Mouse (Mus musculus): Measurements from ENCODE around the gene Cyth1. TPM values are rescaled to one million over a fixed set of nuclear protein-coding genes. Genes with fewer than 3 reads are reported as not detected.
A peak's percentile ranks its signal among the peaks of the same experiment; 100 is the strongest.

Gene Cyth1
- total and polyA plus RNA-seq, 3 experiments = 13.2 to 13.6 TPM; not detected in 1

- H3K9ac ChIP-seq (ENCODE audit: control insufficient read depth, low read depth, low read length, poor library complexity, severe bottlenecking) = no peak overlapping the region
- H3K4me3 ChIP-seq (ENCODE audit: control insufficient read depth in 1 of 2, insufficient read depth in 1 of 2, low read depth in 2 of 2, low read length in 2 of 2) = no peak overlapping the region
- no peaks in the 10 kb centered on the region for H3K4me1 ChIP-seq (ENCODE audit: control insufficient read depth in 1 of 2, insufficient read depth in 2 of 2, low read length in 2 of 2)
- no peak overlapping the region for H3K27ac ChIP-seq (ENCODE audit: control insufficient read depth, low read depth, low read length)
- H3K9me3 ChIP-seq (replicated peaks; ENCODE audit: insufficient read depth, low read length) = no peaks in the 10 kb centered on the region
- H3K79me2 ChIP-seq (ENCODE audit: control insufficient read depth, insufficient read depth, low read length, poor library complexity) = no peaks in the 10 kb centered on the region
- no peak for DNase-seq (ENCODE audit: low read depth, low spot score)
- TF ChIP-seq MEF2A (IDR thresholded peaks at IDR 0.05; ENCODE audit: extremely low read depth, insufficient replicate concordance, low read depth, low read length, poor library complexity, severe bottlenecking) (no peak), MAFK (IDR thresholded peaks at IDR 0.05; ENCODE audit: borderline replicate concordance, low read depth, low read length) (no peak), SIN3A (IDR thresholded peaks at IDR 0.05; ENCODE audit: low read length) (no peak), POLR2AphosphoS5 (IDR thresholded peaks at IDR 0.05; ENCODE audit: borderline replicate concordance, low read depth, low read length) (no peak), ZC3H11A (IDR thresholded peaks at IDR 0.05; ENCODE audit: low read depth, low read length) (no peak), POLR2AphosphoS2 (IDR thresholded peaks at IDR 0.05; ENCODE audit: low read length) (no peak), GATA1 (IDR thresholded peaks at IDR 0.05; ENCODE audit: low read depth, low read length) (no peak), ELF1 (IDR thresholded peaks at IDR 0.05; ENCODE audit: low read depth, low read length) (no peak), E2F4 (IDR thresholded peaks at IDR 0.05; ENCODE audit: borderline replicate concordance, low read depth, low read length) (no peak), NELFE (IDR thresholded peaks at IDR 0.05; ENCODE audit: low read depth, low read length) (no peak), MYC (IDR thresholded peaks at IDR 0.05; ENCODE audit: low read depth, low read length) (no peak), USF2 (IDR thresholded peaks at IDR 0.05; ENCODE audit: borderline replicate concordance in 1 of 2, insufficient read depth in 1 of 2, low read depth in 1 of 2, low read length in 2 of 2) (no peak), RAD21 (IDR thresholded peaks at IDR 0.05; ENCODE audit: low read depth, low read length) (no peak)
- H3K36me3 ChIP-seq (ENCODE audit: control insufficient read depth in 1 of 2, insufficient read depth in 2 of 2, low read length in 2 of 2) = no peaks in the 10 kb centered on the region
- no peaks in the 10 kb centered on the region for H3K27me3 ChIP-seq (ENCODE audit: control insufficient read depth in 1 of 2, insufficient read depth in 2 of 2, low read length in 2 of 2)
These were observed 134.7 kb downstream of the Cyth1 start for GRCm38 (mm10) chr11:118113516-118114205.

DNA sequence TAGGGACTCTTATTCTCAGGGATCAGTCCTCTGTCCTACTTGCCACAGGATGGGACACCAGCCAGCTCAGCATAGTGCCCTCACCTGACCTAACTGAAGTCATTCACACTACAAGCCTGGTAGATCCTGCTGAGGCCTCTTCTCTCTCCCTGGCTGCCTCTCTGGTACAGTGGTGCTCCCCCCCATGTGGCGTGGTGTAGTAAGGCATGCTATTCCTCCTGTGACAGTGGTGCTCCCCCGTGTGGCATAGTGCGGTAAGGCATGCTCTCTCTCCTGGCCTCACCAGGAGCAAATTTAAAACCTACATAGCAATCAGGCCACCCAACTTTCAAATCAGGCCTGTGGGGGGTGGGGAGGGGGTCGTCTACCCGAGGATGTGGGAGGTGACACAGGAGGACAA, 144.4 kb downstream of the Cyth1 start:
- Histone ChIP-seq H3K9me3 (replicated peaks; ENCODE audit: insufficient read depth, low read length) (no peaks in the 10 kb centered on the region), H3K79me2 (ENCODE audit: control insufficient read depth, insufficient read depth, low read length, poor library complexity) (no peaks in the 10 kb centered on the region), H3K4me1 (ENCODE audit: control insufficient read depth in 1 of 2, insufficient read depth in 2 of 2, low read length in 2 of 2) (no peaks in the 10 kb centered on the region), H3K36me3 (ENCODE audit: control insufficient read depth in 1 of 2, insufficient read depth in 2 of 2, low read length in 2 of 2) (no peaks in the 10 kb centered on the region), H3K27me3 (ENCODE audit: control insufficient read depth in 1 of 2, insufficient read depth in 2 of 2, low read length in 2 of 2) (peaks cover 0 to 2% of the 10 kb centered on the region in 2 experiments; a peak in 1 of 4 replicates), H3K4me3 (ENCODE audit: control insufficient read depth in 1 of 2, insufficient read depth in 1 of 2, low read depth in 2 of 2, low read length in 2 of 2) (no peak overlapping the region), H3K27ac (ENCODE audit: control insufficient read depth, low read depth, low read length) (no peak overlapping the region), H3K9ac (ENCODE audit: control insufficient read depth, low read depth, low read length, poor library complexity, severe bottlenecking) (no peak overlapping the region)
- peak; percentile 87 for DNase-seq (ENCODE audit: low read depth, low spot score)
- TF ChIP-seq MYC (IDR thresholded peaks at IDR 0.05; ENCODE audit: low read depth, low read length) = peak; percentile 84
- TF ChIP-seq MAX (IDR thresholded peaks at IDR 0.05; ENCODE audit: low read length) = peak; percentile 59; the same call in 1 of the 2 replicates
- TF ChIP-seq E2F4 (IDR thresholded peaks at IDR 0.05; ENCODE audit: borderline replicate concordance, low read depth, low read length) = no peak
- no peak for TF ChIP-seq CHD2 (IDR thresholded peaks at IDR 0.05; ENCODE audit: low read length)
- no peak for TF ChIP-seq UBTF (IDR thresholded peaks at IDR 0.05; ENCODE audit: borderline replicate concordance, insufficient read depth, low read depth, low read length)
- peak; percentile 70 for TF ChIP-seq RAD21 (IDR thresholded peaks at IDR 0.05; ENCODE audit: low read depth, low read length)
- TF ChIP-seq SIN3A (IDR thresholded peaks at IDR 0.05; ENCODE audit: low read length) = no peak
- TF ChIP-seq POLR2AphosphoS2 (IDR thresholded peaks at IDR 0.05; ENCODE audit: low read length) = no peak
- TF ChIP-seq NELFE (IDR thresholded peaks at IDR 0.05; ENCODE audit: low read depth, low read length) = no peak
- TF ChIP-seq TAL1 (IDR thresholded peaks at IDR 0.05; ENCODE audit: low read length) = no peak
- TF ChIP-seq MAZ (IDR thresholded peaks at IDR 0.05; ENCODE audit: low read depth, low read length) = peak; percentile 72; the same call in 1 of the 2 replicates
- no peak for TF ChIP-seq ETS1 (IDR thresholded peaks at IDR 0.05; ENCODE audit: low read depth, low read length)
- no peak for TF ChIP-seq USF2 (IDR thresholded peaks at IDR 0.05; ENCODE audit: borderline replicate concordance in 1 of 2, insufficient read depth in 1 of 2, low read depth in 1 of 2, low read length in 2 of 2)
- no peak for TF ChIP-seq CHD1 (IDR thresholded peaks at IDR 0.05; ENCODE audit: low read depth, low read length)
- no peak for TF ChIP-seq NRF1 (IDR thresholded peaks at IDR 0.05; ENCODE audit: insufficient read depth, low read depth, low read length, poor library complexity, severe bottlenecking)
- TF ChIP-seq MEF2A (IDR thresholded peaks at IDR 0.05; ENCODE audit: extremely low read depth, insufficient replicate concordance, low read depth, low read length, poor library complexity, severe bottlenecking) = no peak
- TF ChIP-seq ZC3H11A (IDR thresholded peaks at IDR 0.05; ENCODE audit: low read depth, low read length) = peak; percentile 52
- TF ChIP-seq KAT2A (conservative IDR thresholded peaks at IDR 0.05; ENCODE audit: low read depth, low read length) = no peak
- TF ChIP-seq MAFK (IDR thresholded peaks at IDR 0.05; ENCODE audit: borderline replicate concordance, low read depth, low read length) = no peak
- no peak for TF ChIP-seq MXI1 (IDR thresholded peaks at IDR 0.05; ENCODE audit: low read depth, low read length)
- peak in 1 of 2 experiments; percentile 24; a peak in 1 of 4 replicates for TF ChIP-seq EP300 (IDR thresholded peaks at IDR 0.05; ENCODE audit: low read depth in 1 of 2, low read length in 2 of 2)
- TF ChIP-seq TBP (IDR thresholded peaks at IDR 0.05; ENCODE audit: low read depth, low read length) = no peak
- TF ChIP-seq BHLHE40 (IDR thresholded peaks at IDR 0.05; ENCODE audit: borderline replicate concordance, low read depth, low read length) = no peak
- TF ChIP-seq ZNF384 (IDR thresholded peaks at IDR 0.05; ENCODE audit: low read depth, low read length) = no peak
- TF ChIP-seq ELF1 (IDR thresholded peaks at IDR 0.05; ENCODE audit: low read depth, low read length) = no peak

Data from MEL (cell line).